Mouse (Mus musculus) c-Kit-positive CD71-positive TER-119-negative erythroid progenitor cells, embryonic 14.5 days (primary cell): ENCODE results near the gene Col6a2.
A peak's percentile ranks its signal among the peaks of the same experiment; 100 is the strongest.

Experiments used
- DNase-seq: peaks from one replicate; pipeline ENCODE4 v3.0.0-alpha.2; 2013; ENCODE audit warnings: low read depth

Col6a2 gene

GRCm38 (mm10) chr10:76622928-76623680, at the start of gene Col6a2:
Col6a2 (minus strand) TSS chr10:76623630.
- DNase-seq, result peak; percentile 27

- no peak for DNase-seq
Observed at GRCm38 (mm10) chr10:76671939-76672338, 48.5 kb upstream of the Col6a2 start.

GRCm38 (mm10) chr10:76668947-76669284, 45.5 kb upstream of the Col6a2 start:
- no peak for DNase-seq

GRCm38 (mm10) chr10:76668261-76668946, 45.0 kb upstream of the Col6a2 start:
- DNase-seq, result no peak

GRCm38 (mm10) chr10:76667197-76667805, 43.9 kb upstream of the Col6a2 start:
- no peak for DNase-seq

GRCm38 (mm10) chr10:76665551-76665950, 42.1 kb upstream of the Col6a2 start:
- no peak for DNase-seq

GRCm38 (mm10) chr10:76664156-76665115, 41.0 kb upstream of the Col6a2 start:
- DNase-seq, result no peak

GRCm38 (mm10) chr10:76653345-76654336, 30.2 kb upstream of the Col6a2 start:
- DNase-seq, result no peak

- DNase-seq, result no peak
Observed at GRCm38 (mm10) chr10:76650662-76651342, 27.4 kb upstream of the Col6a2 start.

GRCm38 (mm10) chr10:76648738-76649137, 25.3 kb upstream of the Col6a2 start:
- DNase-seq, result no peak

GRCm38 (mm10) chr10:76647390-76647789, 24.0 kb upstream of the Col6a2 start:
- DNase-seq, result no peak

- no peak for DNase-seq
Observed at GRCm38 (mm10) chr10:76645686-76646085, 22.3 kb upstream of the Col6a2 start.

- DNase-seq, result no peak
Observed at GRCm38 (mm10) chr10:76645066-76645465, 21.6 kb upstream of the Col6a2 start.

GRCm38 (mm10) chr10:76643999-76644398, 20.6 kb upstream of the Col6a2 start:
- DNase-seq, result no peak

GRCm38 (mm10) chr10:76643446-76643845, 20.0 kb upstream of the Col6a2 start:
- no peak for DNase-seq

- no peak for DNase-seq
Observed at GRCm38 (mm10) chr10:76642628-76643434, 19.4 kb upstream of the Col6a2 start.

GRCm38 (mm10) chr10:76641894-76642627, 18.6 kb upstream of the Col6a2 start:
- no peak for DNase-seq

- no peak for DNase-seq
Observed at GRCm38 (mm10) chr10:76639952-76640351, 16.5 kb upstream of the Col6a2 start.

- DNase-seq, result no peak
Observed at GRCm38 (mm10) chr10:76636601-76637000, 13.2 kb upstream of the Col6a2 start.
